Mouse (Mus musculus): ENCODE measurements around the gene Slc46a3. TPM values are rescaled to one million over a fixed set of nuclear protein-coding genes. Genes with fewer than 3 reads are reported as not detected.

Gene Slc46a3
- polyA plus RNA-seq, 1 experiment from 2014 or later, result 2.5 TPM

Other genes with a start within 250 kb of the Slc46a3 start
- gene Flt1, start 168.8 kb downstream of the Slc46a3 start, polyA plus RNA-seq (2015; fragmentation: Nextera tagmentation; extraction: Ambion mirVana), result 19.2 and 19.7 TPM in 2 replicates
- 407 and 409 TPM in 2 replicates for gene Pomp, start 34.4 kb downstream of the Slc46a3 start, polyA plus RNA-seq (2015; fragmentation: Nextera tagmentation; extraction: Ambion mirVana)
- 1.9 and 2.7 TPM in 2 replicates for gene Mtus2, start 62.5 kb upstream of the Slc46a3 start, polyA plus RNA-seq (2015; fragmentation: Nextera tagmentation; extraction: Ambion mirVana)